Mouse (Mus musculus) left cerebral cortex, adult 9 months (tissue): ENCODE measurements around the gene Mbtps2.
A peak's percentile ranks its signal among the peaks of the same experiment; 100 is the strongest.

Experiments
- DNase-seq, 2 experiments: peaks; one replicate each; pipeline ENCODE4 v3.0.0; 2022; ENCODE audit warnings: low spot score in 2 of 2

Gene Mbtps2

GRCm38 (mm10) chrX:157501871-157502270 is 96.6 kb downstream of the Mbtps2 start:
- DNase-seq, result no peak

- no peak for DNase-seq
Measured at GRCm38 (mm10) chrX:157500004-157500403, 98.5 kb downstream of the Mbtps2 start.

GRCm38 (mm10) chrX:157493159-157493558 is 105.4 kb downstream of the Mbtps2 start:
- no peak for DNase-seq

- DNase-seq, result peak in 1 of 2 experiments; percentile 22
Measured at GRCm38 (mm10) chrX:157491944-157492726, 106.4 kb downstream of the Mbtps2 start, which contains the start of gene Sms. Sms (minus strand) TSS chrX:157492287.

GRCm38 (mm10) chrX:157491145-157491935 is 107.2 kb downstream of the Mbtps2 start:
- DNase-seq, result peak in 1 of 2 experiments; percentile 17

GRCm38 (mm10) chrX:157490769-157491144 is 107.8 kb downstream of the Mbtps2 start:
- no peak for DNase-seq

GRCm38 (mm10) chrX:157489871-157490721 is 108.4 kb downstream of the Mbtps2 start:
- no peak for DNase-seq

- no peak for DNase-seq
Measured at GRCm38 (mm10) chrX:157488831-157489230, 109.7 kb downstream of the Mbtps2 start.

GRCm38 (mm10) chrX:157486765-157487164 is 111.8 kb downstream of the Mbtps2 start:
- DNase-seq, result peak in 1 of 2 experiments; percentile 34
